Mouse (Mus musculus): Measurements from ENCODE around the gene Capn11. TPM values are rescaled to one million over a fixed set of nuclear protein-coding genes. Genes with fewer than 3 reads are reported as not detected.

Capn11 gene
- polyA plus RNA-seq, 1 experiment = not detected

GRCm38 (mm10) chr17:45667481-45667880 is 8.4 kb upstream of the Capn11 start:
- no peak for TF ChIP-seq POLR2A (IDR thresholded peaks at IDR 0.05; ENCODE audit: borderline replicate concordance, extremely low read depth, low read depth, low read length)
- no peak for TF ChIP-seq CTCF (IDR thresholded peaks at IDR 0.05; ENCODE audit: insufficient read depth, low read length)
- no peak for DNase-seq
- Histone ChIP-seq H3K4me1 (ENCODE audit: control insufficient read depth, insufficient read depth, low read length) (0 out of 2 replicates have a peak, but pooled peaks cover 2% of the 10 kb centered on the region), H3K4me3 (replicated peaks; ENCODE audit: extremely low read depth, low read depth, low read length) (no peak overlapping the region)
- 87% methylated on average over 10 of the region's 10 CpGs for WGBS

GRCm38 (mm10) chr17:45666091-45666490 is 7.0 kb upstream of the Capn11 start:
- TF ChIP-seq POLR2A (IDR thresholded peaks at IDR 0.05; ENCODE audit: borderline replicate concordance, extremely low read depth, low read depth, low read length) = no peak
- TF ChIP-seq CTCF (IDR thresholded peaks at IDR 0.05; ENCODE audit: insufficient read depth, low read length) = no peak
- no peak overlapping the region for H3K4me3 ChIP-seq (replicated peaks; ENCODE audit: extremely low read depth, low read depth, low read length)
- WGBS = 82% methylated on average over 11 of the region's 11 CpGs
- H3K4me1 ChIP-seq (ENCODE audit: control insufficient read depth, insufficient read depth, low read length) = 0 out of 2 replicates have a peak, but pooled peaks cover 2% of the 10 kb centered on the region
- DNase-seq = no peak

GRCm38 (mm10) chr17:45664608-45665007 is 5.5 kb upstream of the Capn11 start:
- H3K4me3 ChIP-seq (replicated peaks; ENCODE audit: extremely low read depth, low read depth, low read length) = no peak overlapping the region
- H3K4me1 ChIP-seq (ENCODE audit: control insufficient read depth, insufficient read depth, low read length) = 0 out of 2 replicates have a peak, but pooled peaks cover 2% of the 10 kb centered on the region
- 70% methylated on average over 13 of the region's 13 CpGs for WGBS
- TF ChIP-seq POLR2A (IDR thresholded peaks at IDR 0.05; ENCODE audit: borderline replicate concordance, extremely low read depth, low read depth, low read length) = no peak
- no peak for TF ChIP-seq CTCF (IDR thresholded peaks at IDR 0.05; ENCODE audit: insufficient read depth, low read length)
- DNase-seq = peak; percentile 35

- no peak for TF ChIP-seq POLR2A (IDR thresholded peaks at IDR 0.05; ENCODE audit: borderline replicate concordance, extremely low read depth, low read depth, low read length)
- TF ChIP-seq CTCF (IDR thresholded peaks at IDR 0.05; ENCODE audit: insufficient read depth, low read length) = peak; percentile 87
- 30% methylated on average over 27 of the region's 27 CpGs for WGBS
- peak; percentile 81 for DNase-seq
- Histone ChIP-seq H3K4me1 (ENCODE audit: control insufficient read depth, insufficient read depth, low read length) (0 out of 2 replicates have a peak, but pooled peaks cover 2% of the 10 kb centered on the region), H3K4me3 (replicated peaks; ENCODE audit: extremely low read depth, low read depth, low read length) (no peak overlapping the region)
Observed at GRCm38 (mm10) chr17:45663106-45663919, 4.2 kb upstream of the Capn11 start.

GRCm38 (mm10) chr17:45655820-45656219 is 3.3 kb downstream of the Capn11 start:
- Histone ChIP-seq H3K4me3 (replicated peaks; ENCODE audit: extremely low read depth, low read depth, low read length) (no peak overlapping the region), H3K4me1 (ENCODE audit: control insufficient read depth, insufficient read depth, low read length) (no peaks in the 10 kb centered on the region)
- TF ChIP-seq POLR2A (IDR thresholded peaks at IDR 0.05; ENCODE audit: borderline replicate concordance, extremely low read depth, low read depth, low read length) (no peak), CTCF (IDR thresholded peaks at IDR 0.05; ENCODE audit: insufficient read depth, low read length) (peak; percentile 33; the same call in 1 of the 2 replicates)
- no peak for DNase-seq
- WGBS = 20% methylated on average over 6 of the region's 6 CpGs

GRCm38 (mm10) chr17:45653233-45653632 is 5.9 kb downstream of the Capn11 start:
- no peak for TF ChIP-seq CTCF (IDR thresholded peaks at IDR 0.05; ENCODE audit: insufficient read depth, low read length)
- TF ChIP-seq POLR2A (IDR thresholded peaks at IDR 0.05; ENCODE audit: borderline replicate concordance, extremely low read depth, low read depth, low read length) = no peak
- WGBS = 68% methylated on average over 7 of the region's 7 CpGs
- no peaks in the 10 kb centered on the region for H3K4me1 ChIP-seq (ENCODE audit: control insufficient read depth, insufficient read depth, low read length)
- H3K4me3 ChIP-seq (replicated peaks; ENCODE audit: extremely low read depth, low read depth, low read length) = no peak overlapping the region
- DNase-seq = no peak

GRCm38 (mm10) chr17:45644185-45644584 is 14.9 kb downstream of the Capn11 start:
- 85% methylated on average over 4 of the region's 4 CpGs for WGBS
- TF ChIP-seq POLR2A (IDR thresholded peaks at IDR 0.05; ENCODE audit: borderline replicate concordance, extremely low read depth, low read depth, low read length) = no peak
- no peak for TF ChIP-seq CTCF (IDR thresholded peaks at IDR 0.05; ENCODE audit: insufficient read depth, low read length)
- no peak for DNase-seq
- H3K4me3 ChIP-seq (replicated peaks; ENCODE audit: extremely low read depth, low read depth, low read length) = no peak overlapping the region
- H3K4me1 ChIP-seq (ENCODE audit: control insufficient read depth, insufficient read depth, low read length) = no peaks in the 10 kb centered on the region

GRCm38 (mm10) chr17:45642701-45643100 is 16.4 kb downstream of the Capn11 start:
- H3K4me3 ChIP-seq (replicated peaks; ENCODE audit: extremely low read depth, low read depth, low read length) = no peak overlapping the region
- H3K4me1 ChIP-seq (ENCODE audit: control insufficient read depth, insufficient read depth, low read length) = no peaks in the 10 kb centered on the region
- DNase-seq = peak; percentile 69
- peak; percentile 72 for TF ChIP-seq CTCF (IDR thresholded peaks at IDR 0.05; ENCODE audit: insufficient read depth, low read length)
- no peak for TF ChIP-seq POLR2A (IDR thresholded peaks at IDR 0.05; ENCODE audit: borderline replicate concordance, extremely low read depth, low read depth, low read length)
- WGBS = 22% methylated on average over 12 of the region's 12 CpGs

GRCm38 (mm10) chr17:45641981-45642380 is 17.1 kb downstream of the Capn11 start:
- no peaks in the 10 kb centered on the region for H3K4me1 ChIP-seq (ENCODE audit: control insufficient read depth, insufficient read depth, low read length)
- WGBS = 83% methylated on average over 8 of the region's 8 CpGs
- no peak for TF ChIP-seq POLR2A (IDR thresholded peaks at IDR 0.05; ENCODE audit: borderline replicate concordance, extremely low read depth, low read depth, low read length)
- TF ChIP-seq CTCF (IDR thresholded peaks at IDR 0.05; ENCODE audit: insufficient read depth, low read length) = no peak
- no peak overlapping the region for H3K4me3 ChIP-seq (replicated peaks; ENCODE audit: extremely low read depth, low read depth, low read length)
- no peak for DNase-seq

Data from lung, adult 2 months (tissue).